Mouse (Mus musculus): ENCODE data around the gene Parp3. TPM values are rescaled to one million over a fixed set of nuclear protein-coding genes. Genes with fewer than 3 reads are reported as not detected.

Parp3 gene
- polyA plus RNA-seq, 1 experiment, result 19.5 TPM

- 5% methylated on average over 16 of the region's 16 CpGs for WGBS
- DNase-seq (ENCODE audit: low read depth, low spot score), result peak; percentile 40
These were observed 486 bp downstream of the Parp3 start for GRCm38 (mm10) chr9:106476002-106476923.

GRCm38 (mm10) chr9:106475663-106476001 lies 1.1 kb downstream of the Parp3 start, which contains the start of gene Rrp9:
Rrp9 (plus strand) TSS chr9:106475963.
- DNase-seq (ENCODE audit: low read depth, low spot score), result no peak
- 58% methylated on average over 10 of the region's 10 CpGs for WGBS

DNA sequence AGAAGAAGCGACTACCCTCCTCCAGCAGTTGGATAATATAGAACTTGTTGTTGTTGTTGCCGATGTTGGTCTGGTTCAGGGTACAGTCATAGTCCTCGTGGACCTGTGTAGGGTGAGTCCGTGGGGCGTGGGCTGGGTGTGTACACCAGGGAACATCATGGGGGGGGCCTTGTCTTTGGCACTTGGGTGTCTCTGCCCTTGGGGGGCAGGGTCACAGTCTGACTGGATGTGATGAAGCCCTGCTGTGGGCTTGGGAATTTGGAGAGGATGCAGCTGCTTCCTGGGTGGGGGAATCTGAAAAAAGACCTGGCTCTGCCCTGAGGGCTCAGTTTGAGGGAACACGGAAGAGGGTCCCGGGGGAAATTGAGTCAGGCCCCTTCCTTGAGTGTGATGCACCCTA lies 1.7 kb downstream of the Parp3 start:
- WGBS, result 56% methylated on average over 7 of the region's 7 CpGs
- DNase-seq (ENCODE audit: low read depth, low spot score), result no peak

DNA sequence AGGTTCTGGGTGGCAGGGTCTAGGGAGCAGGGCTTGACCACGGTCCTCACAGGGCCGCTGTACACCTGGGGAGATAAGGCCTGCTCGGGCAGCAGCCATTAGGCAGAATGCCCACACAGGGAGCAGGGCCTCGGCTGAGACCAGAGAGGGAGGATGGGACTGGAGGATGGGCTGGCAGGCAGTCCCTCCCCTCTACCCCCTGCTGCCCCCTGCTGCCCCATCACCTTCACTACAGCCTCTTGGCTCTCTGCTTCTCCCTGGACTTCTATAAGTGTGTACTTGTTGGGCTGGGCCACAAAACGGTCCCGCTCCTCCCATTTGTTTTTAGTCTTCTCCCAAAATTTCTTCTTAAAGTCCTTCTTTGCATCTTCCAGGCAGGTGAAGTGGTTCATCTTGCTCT lies 2.3 kb downstream of the Parp3 start:
- no peak for DNase-seq (ENCODE audit: low read depth, low spot score)
- WGBS, result 13% methylated on average over 6 of the region's 6 CpGs

GRCm38 (mm10) chr9:106473753-106474105 lies 3.0 kb downstream of the Parp3 start:
- DNase-seq (ENCODE audit: low read depth, low spot score), result no peak
- WGBS, result 63% methylated on average over 5 of the region's 5 CpGs

- 79% methylated on average over 16 of the region's 16 CpGs for WGBS
These were observed 3.5 kb downstream of the Parp3 start for GRCm38 (mm10) chr9:106473081-106473752.

GRCm38 (mm10) chr9:106472321-106472720 lies 4.4 kb downstream of the Parp3 start:
- DNase-seq (ENCODE audit: low read depth, low spot score), result no peak

More at GRCm38 (mm10) chr9:106473081-106473752, 3.5 kb downstream of the Parp3 start:
- no peak for DNase-seq (ENCODE audit: low read depth, low spot score)

DNA sequence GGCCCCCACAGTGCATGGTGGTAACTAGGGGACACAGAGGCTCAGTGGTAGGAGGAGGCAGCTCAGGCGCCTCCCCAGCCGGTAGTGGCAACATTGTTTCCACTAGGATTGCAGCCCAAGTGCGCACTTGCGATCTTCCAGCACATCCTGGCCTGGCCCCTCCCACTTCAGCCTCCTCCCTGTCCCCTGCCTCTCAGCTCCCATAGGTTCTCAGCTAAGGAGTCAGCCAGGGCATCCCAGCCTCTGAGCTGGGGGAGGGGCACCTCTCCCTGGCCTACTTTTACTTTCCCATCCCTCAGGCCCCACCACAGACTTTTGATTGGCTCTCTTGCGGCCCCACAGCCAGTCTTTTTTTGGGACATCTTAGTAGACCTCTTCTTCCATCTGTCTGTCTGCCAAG lies 4.9 kb downstream of the Parp3 start:
- WGBS, result 39% methylated on average over 5 of the region's 5 CpGs
- no peak for DNase-seq (ENCODE audit: low read depth, low spot score)

More at GRCm38 (mm10) chr9:106472321-106472720, 4.4 kb downstream of the Parp3 start:
- 48% methylated on average over 4 of the region's 4 CpGs for WGBS

GRCm38 (mm10) chr9:106470991-106471750 lies 5.6 kb downstream of the Parp3 start:
- 76% methylated on average over 14 of the region's 14 CpGs for WGBS
- DNase-seq (ENCODE audit: low read depth, low spot score), result no peak

DNA sequence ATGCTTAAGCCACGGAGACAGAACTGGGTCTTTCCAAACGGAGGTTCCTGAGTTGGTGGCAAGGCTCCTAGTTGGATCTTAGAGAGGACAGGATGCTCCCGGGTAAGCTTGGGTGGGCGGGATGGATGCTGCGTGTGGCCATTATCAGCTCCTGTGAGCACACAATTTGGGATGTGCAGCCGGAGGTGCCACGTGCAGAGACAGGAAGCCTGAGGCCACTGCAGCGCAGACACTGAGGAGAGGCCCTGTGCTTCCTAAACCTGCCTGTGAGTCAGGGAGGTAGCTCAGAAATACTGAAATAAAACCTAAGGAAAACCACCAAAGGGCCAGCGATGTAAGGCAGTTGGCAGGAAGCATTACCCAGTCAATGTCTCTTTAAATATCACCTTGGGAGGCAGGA lies 7.0 kb downstream of the Parp3 start:
- 74% methylated on average over 9 of the region's 9 CpGs for WGBS
- DNase-seq (ENCODE audit: low read depth, low spot score), result no peak

- DNase-seq (ENCODE audit: low read depth, low spot score), result no peak
- WGBS, result 44% methylated on average over 6 of the region's 6 CpGs
These were observed 7.4 kb downstream of the Parp3 start for GRCm38 (mm10) chr9:106469317-106469716.

DNA sequence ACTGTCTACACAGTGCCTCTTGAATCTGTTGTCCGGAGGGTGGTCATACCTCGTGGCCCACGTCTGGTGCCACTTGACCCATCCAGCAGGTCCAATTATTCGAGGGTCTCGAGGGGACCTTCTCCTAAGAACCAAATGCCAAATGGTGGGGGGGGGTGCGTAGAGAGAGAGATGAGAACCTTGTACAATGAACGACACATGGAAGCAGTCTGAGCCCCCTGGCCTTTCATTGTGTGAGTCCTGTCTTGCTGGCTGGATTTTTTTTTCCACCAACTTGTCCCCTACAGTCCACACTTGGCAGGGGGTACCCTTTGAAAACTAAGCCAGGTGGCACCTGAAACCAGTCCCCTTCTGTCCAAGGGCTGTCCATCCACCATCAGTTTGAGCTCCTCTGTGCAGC lies 9.0 kb downstream of the Parp3 start:
- WGBS, result 89% methylated on average over 7 of the region's 7 CpGs
- no peak for DNase-seq (ENCODE audit: low read depth, low spot score)

DNA sequence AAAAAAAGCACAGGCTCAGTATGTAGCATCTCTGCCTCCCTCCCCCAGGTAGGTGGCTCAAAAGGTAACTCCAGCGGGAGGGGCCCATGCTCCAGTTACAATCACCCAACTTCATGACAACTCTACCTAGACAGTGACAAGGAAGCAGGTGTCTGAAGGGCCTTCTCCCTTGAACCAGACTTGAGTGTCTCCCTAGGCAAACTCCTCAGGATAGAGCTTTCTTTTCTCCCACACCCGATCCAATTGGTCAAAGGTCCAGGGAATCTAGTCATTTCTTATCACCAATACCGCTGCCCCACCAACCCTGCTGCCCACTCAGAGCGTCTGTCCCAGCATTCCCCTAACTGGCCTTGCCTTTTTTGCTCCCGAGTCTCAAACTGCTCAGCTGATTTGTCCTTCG lies 10.0 kb downstream of the Parp3 start:
- no peak for DNase-seq (ENCODE audit: low read depth, low spot score)
- 78% methylated on average over 6 of the region's 6 CpGs for WGBS

DNA sequence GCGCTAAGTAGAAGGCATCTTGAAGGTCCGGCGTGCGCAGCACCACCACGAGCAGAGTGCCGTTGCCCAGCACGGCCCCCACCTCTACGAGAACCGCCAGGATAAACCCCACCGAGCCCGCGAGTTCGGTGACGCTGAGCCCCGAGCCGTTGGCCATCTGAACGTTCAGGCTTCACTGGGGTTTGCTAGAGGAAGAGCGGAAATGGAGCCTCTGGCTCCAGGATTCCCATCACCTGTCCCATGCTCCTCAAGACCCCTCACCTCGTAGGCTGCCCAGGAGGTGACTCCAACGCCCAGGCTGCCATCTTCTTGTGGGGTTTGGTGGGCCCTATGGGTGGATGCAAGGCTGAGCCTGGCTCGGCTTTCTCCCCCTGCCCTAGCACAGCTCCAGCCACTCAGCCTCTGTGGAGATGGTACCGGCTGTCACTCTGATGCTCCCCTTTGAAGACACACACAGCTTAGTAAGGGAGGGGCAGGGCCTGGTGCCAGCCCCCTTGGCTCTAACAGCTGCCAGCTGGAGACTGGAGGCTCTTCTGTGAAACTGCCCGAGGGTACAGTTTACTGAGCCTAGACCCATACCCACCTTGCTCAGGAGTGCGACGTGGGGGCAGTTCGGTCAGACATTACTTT lies 11.1 kb downstream of the Parp3 start, which contains the start of gene Gpr62:
Gene Gpr62 (minus strand): TSS at position 368 of the 630 bp plus-strand sequence.
- no peak for DNase-seq (ENCODE audit: low read depth, low spot score)
- WGBS, result 27% methylated on average over 26 of the region's 26 CpGs

- WGBS, result 2% methylated on average over 99 of the region's 99 CpGs
- DNase-seq (ENCODE audit: low read depth, low spot score), result no peak
These were observed 11.8 kb downstream of the Parp3 start for GRCm38 (mm10) chr9:106464751-106465541.

GRCm38 (mm10) chr9:106463122-106464063 lies 13.4 kb downstream of the Parp3 start:
- DNase-seq (ENCODE audit: low read depth, low spot score), result no peak
- 93% methylated on average over 21 of the region's 21 CpGs for WGBS

- 97% methylated on average over 12 of the region's 12 CpGs for WGBS
- no peak for DNase-seq (ENCODE audit: low read depth, low spot score)
These were observed 14.3 kb downstream of the Parp3 start for GRCm38 (mm10) chr9:106462430-106462800.

Data from large intestine, adult 2 months (tissue).